ENCODE assay signal across 8 mouse cellular contexts in the genomic region with DNA sequence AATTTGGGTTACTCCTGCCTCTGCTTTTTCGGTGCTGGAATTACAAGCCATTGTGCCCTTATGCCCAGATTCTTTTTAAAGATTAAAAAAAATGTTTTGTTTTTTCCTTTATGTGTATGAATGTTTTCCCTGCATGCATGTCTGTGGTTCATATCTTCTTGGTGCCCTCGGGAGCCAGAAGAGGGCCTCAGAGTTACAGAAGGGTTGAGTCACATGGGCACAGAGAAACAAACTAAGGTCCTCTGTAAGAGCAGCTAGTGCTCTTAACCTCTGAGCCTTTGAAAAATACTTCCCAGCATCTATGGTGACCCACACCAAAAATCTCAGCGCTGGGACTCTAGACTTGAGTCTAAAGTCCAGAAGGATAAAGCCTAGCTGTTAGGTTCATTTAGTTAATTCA. TPM values are rescaled to one million over a fixed set of nuclear protein-coding genes. Genes with fewer than 3 reads are reported as not detected.
DNase-seq lines count a peak whose midpoint lies in the region; ATAC-seq and TF ChIP-seq lines count a peak whose summit lies in the region.

No protein-coding gene starts in this region.

- no peak for TF ChIP-seq CTCF in testis, adult 2 months (IDR thresholded peaks at IDR 0.05; ENCODE audit: control insufficient read depth, insufficient read depth, insufficient replicate concordance, low read depth, low read length)
- 0 out of 2 replicates have a peak, but pooled peaks have one; percentile 8 for TF ChIP-seq CTCF in lung, adult 2 months (IDR thresholded peaks at IDR 0.05; ENCODE audit: insufficient read depth, low read length)

- peak overlapping the region; percentile 90 for H3K9ac ChIP-seq in forebrain, embryonic 16.5 days (replicated peaks; ENCODE audit: low read depth, low read length)
- peak overlapping the region; percentile 67 for H3K9ac ChIP-seq in neural tube, embryonic 15.5 days (replicated peaks)

- TF ChIP-seq POLR2A in testis, adult 2 months (IDR thresholded peaks at IDR 0.05; ENCODE audit: control insufficient read depth, low read depth, low read length): no peak
- no peak for TF ChIP-seq POLR2A in lung, adult 2 months (IDR thresholded peaks at IDR 0.05; ENCODE audit: borderline replicate concordance, extremely low read depth, low read depth, low read length)

- peaks cover 9% of the 10 kb centered on the region for H3K9me3 ChIP-seq in forebrain, embryonic 16.5 days (ENCODE audit: control insufficient read depth, low read length)
- H3K9me3 ChIP-seq in neural tube, embryonic 15.5 days (replicated peaks): peaks cover 9% of the 10 kb centered on the region; the same call in 1 of the 2 replicates

- ATAC-seq in forebrain, embryonic 16.5 days: peak; percentile 36; the same call in 1 of the 2 replicates
- peak; percentile 53 for ATAC-seq in neural tube, embryonic 15.5 days (ENCODE audit: low FRiP score)

- H3K27me3 ChIP-seq in testis, adult 2 months (ENCODE audit: control insufficient read depth, insufficient read depth, low read length): no peaks in the 10 kb centered on the region
- H3K27me3 ChIP-seq in forebrain, embryonic 16.5 days (replicated peaks; ENCODE audit: control insufficient read depth, insufficient read depth, low read length): no peaks in the 10 kb centered on the region
- H3K27me3 ChIP-seq in neural tube, embryonic 15.5 days (replicated peaks): no peaks in the 10 kb centered on the region

- WGBS in forebrain, embryonic 16.5 days: 16% methylated on average over 3 of the region's 3 CpGs
- 9% methylated on average over 3 of the region's 3 CpGs for WGBS in lung, adult 2 months
- WGBS in neural tube, embryonic 15.5 days: 16% methylated on average over 3 of the region's 3 CpGs

- peak overlapping the region; percentile 65 for H3K4me2 ChIP-seq in forebrain, embryonic 16.5 days (ENCODE audit: low read length)
- peak overlapping the region; percentile 76 for H3K4me2 ChIP-seq in neural tube, embryonic 15.5 days

- 0 out of 2 replicates have a peak, but pooled peaks cover 3% of the 10 kb centered on the region for H3K36me3 ChIP-seq in testis, adult 2 months (ENCODE audit: control insufficient read depth, insufficient read depth, low read length)
- peaks cover 16% of the 10 kb centered on the region for H3K36me3 ChIP-seq in forebrain, embryonic 16.5 days (ENCODE audit: control insufficient read depth, insufficient read depth)
- H3K36me3 ChIP-seq in neural tube, embryonic 15.5 days: peaks cover 23% of the 10 kb centered on the region

- H3K4me3 ChIP-seq in testis, adult 2 months (ENCODE audit: control insufficient read depth, low read depth, low read length): no peak overlapping the region
- peak overlapping the region; percentile 76 for H3K4me3 ChIP-seq in forebrain, embryonic 16.5 days (replicated peaks; ENCODE audit: low read length)
- H3K4me3 ChIP-seq in lung, adult 2 months (replicated peaks; ENCODE audit: extremely low read depth, low read depth, low read length): no peak overlapping the region
- peak overlapping the region; percentile 61 for H3K4me3 ChIP-seq in neural tube, embryonic 15.5 days (replicated peaks)

- no peak for DNase-seq in testis, postnatal 10 days (ENCODE audit: low spot score)
- DNase-seq in c-Kit-positive CD71-positive TER-119-positive erythroid progenitor cells, embryonic 14.5 days (ENCODE audit: low spot score): peak; percentile 64
- peak; percentile 66 for DNase-seq in kidney, adult 11 months
- no peak for DNase-seq in lung, adult 2 months
- no peak for DNase-seq in urinary bladder, postnatal 10 days (ENCODE audit: low spot score)

- H3K27ac ChIP-seq in testis, adult 2 months (ENCODE audit: control insufficient read depth, insufficient read depth, low read depth, low read length): peak overlapping the region; percentile 75; the same call in 1 of the 2 replicates
- peak overlapping the region; percentile 92 for H3K27ac ChIP-seq in forebrain, embryonic 16.5 days (ENCODE audit: low read length)
- peak overlapping the region; percentile 88 for H3K27ac ChIP-seq in neural tube, embryonic 15.5 days (replicated peaks)

- H3K4me1 ChIP-seq in testis, adult 2 months (ENCODE audit: control insufficient read depth, insufficient read depth, low read length): no peaks in the 10 kb centered on the region; the same call in 1 of the 2 replicates
- peaks cover 5% of the 10 kb centered on the region; the same call in 1 of the 2 replicates for H3K4me1 ChIP-seq in forebrain, embryonic 16.5 days (replicated peaks; ENCODE audit: control insufficient read depth, insufficient read depth, low read length)
- H3K4me1 ChIP-seq in lung, adult 2 months (ENCODE audit: control insufficient read depth, insufficient read depth, low read length): peaks cover 3% of the 10 kb centered on the region; the same call in 1 of the 2 replicates
- peaks cover 15% of the 10 kb centered on the region for H3K4me1 ChIP-seq in neural tube, embryonic 15.5 days

RNA-seq across cellular contexts. Expression of a gene that starts 0.6 kb away (rescaled TPM):
- 10.6 and 10.9 TPM in 2 replicates for polyA plus RNA-seq in testis, adult 2 months (2012; rRNA removed)
- polyA plus RNA-seq in forebrain, embryonic 16.5 days (2015; fragmentation: Nextera tagmentation; extraction: Ambion mirVana): 44.6 and 44.9 TPM in 2 replicates
- 3.3 and 5.4 TPM in 2 replicates for polyA plus RNA-seq in lung, adult 2 months (2012; rRNA removed)
- 27.3 and 29.8 TPM in 2 replicates for polyA plus RNA-seq in neural tube, embryonic 15.5 days (2015; fragmentation: Nextera tagmentation; extraction: Ambion mirVana)

RNA-seq across cellular contexts. Expression of a gene that starts 26.1 kb away (rescaled TPM):
- 1.8 and 2.4 TPM in 2 replicates for polyA plus RNA-seq in testis, adult 2 months (2012; rRNA removed)
- polyA plus RNA-seq in forebrain, embryonic 16.5 days (2015; fragmentation: Nextera tagmentation; extraction: Ambion mirVana): 5.3 and 5.6 TPM in 2 replicates
- 3.5 and 4.3 TPM in 2 replicates for polyA plus RNA-seq in lung, adult 2 months (2012; rRNA removed)
- 6.5 and 6.8 TPM in 2 replicates for polyA plus RNA-seq in neural tube, embryonic 15.5 days (2015; fragmentation: Nextera tagmentation; extraction: Ambion mirVana)

Comparison
In these comparisons a context has a peak if more than half of its experiments do, and no peak if none do; other contexts are left out.
1. H3K4me3 ChIP-seq: peak in forebrain, embryonic 16.5 days (single experiment) and neural tube, embryonic 15.5 days (single experiment); none in testis, adult 2 months (single experiment) and lung, adult 2 months (single experiment).
2. DNase-seq: peak in c-Kit-positive CD71-positive TER-119-positive erythroid progenitor cells, embryonic 14.5 days (single experiment) and kidney, adult 11 months (single experiment); none in testis, postnatal 10 days (single experiment), lung, adult 2 months (single experiment) and urinary bladder, postnatal 10 days (single experiment).
3. Peak in every context shown above with its lines, with median percentiles within 50 percentile points of each other: H3K27ac ChIP-seq.